ENCODE assay signal across 17 mouse cellular contexts in genomic region chr8:108608678-108609077, GRCm38 (mm10).
"Had no signal": no experiment of that assay in that cellular context is flagged by ENCODE, and none has a peak within 500 bp of the region (broad histone marks: within the 10 kb centered on the region; RNA-seq: fewer than 3 reads in every experiment).

No protein-coding gene starts in this region.

- ATAC-seq: intestine, postnatal 0 days; midbrain, embryonic 15.5 days had no signal

- H3K27ac ChIP-seq: left cerebral cortex, adult 2 months; liver, embryonic 13.5 days; macrophage; midbrain, embryonic 12.5 days; midbrain, embryonic 15.5 days; neural tube, embryonic 12.5 days; neural tube, embryonic 15.5 days; stomach, postnatal 0 days had no signal

- H3K9me3 ChIP-seq: liver, embryonic 13.5 days; midbrain, embryonic 12.5 days; midbrain, embryonic 15.5 days; neural tube, embryonic 12.5 days; neural tube, embryonic 15.5 days had no signal

- DNase-seq: layer of hippocampus, postnatal 36 days; liver, embryonic 13.5 days; lung, adult 2 months; right cerebral cortex, adult 18-20 months; right cerebral cortex, postnatal 14 days; right cerebral cortex, postnatal 4 days; thymus, adult 2 months; thymus, postnatal 14 days; thymus, postnatal 4 days had no signal

- H3K9ac ChIP-seq: liver, embryonic 13.5 days; midbrain, embryonic 12.5 days; midbrain, embryonic 15.5 days; neural tube, embryonic 12.5 days; neural tube, embryonic 15.5 days had no signal

- H3K4me1 ChIP-seq: neural tube, embryonic 12.5 days; neural tube, embryonic 15.5 days had no signal

- H3K27me3 ChIP-seq: midbrain, embryonic 15.5 days; neural tube, embryonic 12.5 days; neural tube, embryonic 15.5 days had no signal

- H3K4me3 ChIP-seq: left cerebral cortex, adult 2 months; liver, embryonic 13.5 days; midbrain, embryonic 12.5 days; midbrain, embryonic 15.5 days; neural tube, embryonic 12.5 days; neural tube, embryonic 15.5 days had no signal

- H3K36me3 ChIP-seq: liver, embryonic 13.5 days; midbrain, embryonic 12.5 days; midbrain, embryonic 15.5 days; neural tube, embryonic 12.5 days; neural tube, embryonic 15.5 days had no signal

- H3K4me2 ChIP-seq: liver, embryonic 13.5 days; midbrain, embryonic 12.5 days; midbrain, embryonic 15.5 days; neural tube, embryonic 12.5 days; neural tube, embryonic 15.5 days had no signal
